Mouse (Mus musculus): ENCODE measurements around the gene Trem2. TPM values are rescaled to one million over a fixed set of nuclear protein-coding genes. Genes with fewer than 3 reads are reported as not detected.

Gene Trem2
- 4.4 and 8.9 TPM in 2 replicates for polyA plus RNA-seq (2015; fragmentation: Nextera tagmentation; extraction: Ambion mirVana)

GRCm38 (mm10) chr17:48346231-48346630 lies at the start of gene Trem2:
Trem2 (plus strand) TSS chr17:48346401.

DNA sequence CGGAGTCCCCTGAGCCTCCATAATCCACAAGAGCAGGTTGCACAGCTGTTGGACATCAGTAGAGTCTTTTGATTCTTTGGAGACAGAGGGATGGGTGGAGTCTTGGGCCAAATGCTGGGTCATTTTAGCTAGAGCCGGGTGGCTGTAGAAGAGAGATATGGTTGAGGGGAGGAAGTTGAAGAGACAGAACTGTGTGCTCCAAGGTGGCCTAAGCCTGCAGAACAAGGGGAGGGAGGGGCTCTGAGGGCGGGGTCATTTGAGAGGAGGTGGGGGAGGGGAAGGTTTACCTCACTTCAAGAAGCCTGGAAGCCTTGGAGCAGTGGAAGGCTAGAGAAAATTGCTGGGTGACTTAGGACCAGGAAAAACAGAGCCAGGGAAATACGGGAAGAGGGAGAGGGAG lies 47.0 kb upstream of the Trem2 start, which contains the start of gene Treml2:
Gene Treml2, plus strand, starts transcription at position 296 of the 400 bp plus-strand sequence.

GRCm38 (mm10) chr17:48315905-48316579 lies 30.2 kb upstream of the Trem2 start, which contains the start of gene B430306N03Rik:
B430306N03Rik (plus strand) TSS chr17:48316141.

DNA sequence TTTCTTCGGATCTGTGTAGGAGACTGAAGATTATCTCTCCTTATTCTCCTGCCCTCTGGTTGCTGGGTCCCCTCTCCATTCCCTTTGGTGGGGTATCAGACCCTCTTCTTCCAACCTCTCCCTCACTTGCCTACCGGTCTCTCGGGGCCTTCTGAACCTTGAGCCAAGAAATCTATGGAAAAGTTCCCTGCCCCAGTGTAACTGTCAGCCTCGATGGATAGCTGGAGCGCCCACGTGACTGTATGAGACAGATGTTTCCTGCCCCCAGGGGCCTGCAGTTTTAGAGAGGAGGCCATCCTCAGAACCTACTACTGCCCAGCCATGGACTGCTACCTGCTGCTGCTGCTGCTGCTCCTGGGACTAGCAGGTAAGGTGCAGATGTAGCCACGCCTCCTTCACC lies 13.4 kb downstream of the Trem2 start, which contains the start of gene Treml1:
Gene Treml1, plus strand, starts transcription at position 301 of the 400 bp plus-strand sequence.

Other genes starting within 250 kb of the Trem2 start
- gene 9830107B12Rik, start 200.1 kb upstream of the Trem2 start, polyA plus RNA-seq (2015; fragmentation: Nextera tagmentation; extraction: Ambion mirVana), result 0.08 TPM in 1 of 2 replicates, not detected in the other
- gene A530064D06Rik, start 179.1 kb upstream of the Trem2 start, polyA plus RNA-seq (2015; fragmentation: Nextera tagmentation; extraction: Ambion mirVana), result 0.48 and 3.5 TPM in 2 replicates
- 0.49 and 6.2 TPM in 2 replicates for gene Trem1, start 113.6 kb upstream of the Trem2 start, polyA plus RNA-seq (2015; fragmentation: Nextera tagmentation; extraction: Ambion mirVana)
- 0.17 and 1.5 TPM in 2 replicates for gene Trem3, start 98.6 kb upstream of the Trem2 start, polyA plus RNA-seq (2015; fragmentation: Nextera tagmentation; extraction: Ambion mirVana)
- 0.18 TPM in 1 of 2 replicates, not detected in the other for gene Treml4, start 82.1 kb upstream of the Trem2 start, polyA plus RNA-seq (2015; fragmentation: Nextera tagmentation; extraction: Ambion mirVana)
- 0.06 and 0.10 TPM in 2 replicates for gene Treml2, start 46.9 kb upstream of the Trem2 start, polyA plus RNA-seq (2015; fragmentation: Nextera tagmentation; extraction: Ambion mirVana)
- gene B430306N03Rik, start 30.3 kb upstream of the Trem2 start, polyA plus RNA-seq (2015; fragmentation: Nextera tagmentation; extraction: Ambion mirVana), result 0.40 and 1.8 TPM in 2 replicates
- gene Treml1, start 13.5 kb downstream of the Trem2 start, polyA plus RNA-seq (2015; fragmentation: Nextera tagmentation; extraction: Ambion mirVana), result 0.34 and 2.5 TPM in 2 replicates
- gene Nfya, start 63.5 kb downstream of the Trem2 start, polyA plus RNA-seq (2015; fragmentation: Nextera tagmentation; extraction: Ambion mirVana), result 3.5 and 5.3 TPM in 2 replicates
- 31.9 and 33.2 TPM in 2 replicates for gene Oard1, start 63.6 kb downstream of the Trem2 start, polyA plus RNA-seq (2015; fragmentation: Nextera tagmentation; extraction: Ambion mirVana)
- 3.4 and 4.5 TPM in 2 replicates for gene Apobec2, start 86.5 kb downstream of the Trem2 start, polyA plus RNA-seq (2015; fragmentation: Nextera tagmentation; extraction: Ambion mirVana)
- 0.31 and 2.8 TPM in 2 replicates for gene Tspo2, start 105.1 kb downstream of the Trem2 start, polyA plus RNA-seq (2015; fragmentation: Nextera tagmentation; extraction: Ambion mirVana)
- gene Unc5cl, start 108.5 kb downstream of the Trem2 start, polyA plus RNA-seq (2015; fragmentation: Nextera tagmentation; extraction: Ambion mirVana), result 0.07 TPM in 1 of 2 replicates, not detected in the other